Mouse (Mus musculus) spleen, adult 12 weeks (tissue): ENCODE measurements around the gene Cyp2g1.
"Not testable (repeated sequence)": the region's sequence is repeated elsewhere in the genome, so short reads cannot be mapped to it uniquely, and the experiment has no call there.

ENCODE experiments used
- DNase-seq: peaks from one replicate; pipeline ENCODE4 v3.0.0; 2022; ENCODE audit warnings: low spot score

Gene Cyp2g1

DNA sequence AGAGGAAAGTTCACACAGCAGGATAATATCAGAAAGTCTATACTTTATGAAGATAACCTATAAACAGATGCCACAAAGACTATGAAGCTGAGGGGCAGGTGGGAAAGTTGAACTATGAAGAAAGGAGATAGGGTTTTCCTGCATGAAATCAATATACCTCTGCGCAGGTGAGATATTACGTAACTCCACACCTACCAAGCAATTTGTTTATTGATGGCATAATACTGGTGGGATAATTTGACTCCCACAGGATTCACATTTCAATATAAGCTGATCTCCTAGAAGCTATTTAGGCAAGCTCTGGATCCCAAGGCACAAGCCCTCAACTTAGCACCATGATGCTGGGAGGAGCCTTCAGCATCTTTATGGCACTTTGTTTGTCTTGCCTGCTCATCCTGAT lies at the start of gene Cyp2g1:
Gene Cyp2g1 (plus strand): TSS at position 301 of the 400 bp plus-strand sequence.
- no peak for DNase-seq

DNA sequence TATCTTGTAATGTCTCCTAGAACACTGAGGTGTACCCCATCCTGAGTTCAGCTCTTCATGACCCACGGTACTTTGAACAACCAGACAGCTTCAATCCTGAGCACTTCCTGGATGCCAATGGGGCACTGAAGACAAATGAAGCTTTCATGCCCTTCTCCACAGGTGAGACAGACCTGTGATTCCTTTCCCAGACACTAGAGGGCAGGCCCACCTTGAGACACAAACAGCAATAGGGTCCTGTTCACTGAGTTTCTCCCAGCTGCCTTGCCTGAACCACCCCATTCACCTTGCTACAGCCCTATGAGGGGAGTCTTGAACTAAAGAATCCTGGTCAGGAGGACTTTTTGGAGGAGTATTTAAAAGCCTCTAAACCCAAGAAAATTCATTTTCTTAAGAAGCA lies 41.6 kb upstream of the Cyp2g1 start:
- DNase-seq: no peak

DNA sequence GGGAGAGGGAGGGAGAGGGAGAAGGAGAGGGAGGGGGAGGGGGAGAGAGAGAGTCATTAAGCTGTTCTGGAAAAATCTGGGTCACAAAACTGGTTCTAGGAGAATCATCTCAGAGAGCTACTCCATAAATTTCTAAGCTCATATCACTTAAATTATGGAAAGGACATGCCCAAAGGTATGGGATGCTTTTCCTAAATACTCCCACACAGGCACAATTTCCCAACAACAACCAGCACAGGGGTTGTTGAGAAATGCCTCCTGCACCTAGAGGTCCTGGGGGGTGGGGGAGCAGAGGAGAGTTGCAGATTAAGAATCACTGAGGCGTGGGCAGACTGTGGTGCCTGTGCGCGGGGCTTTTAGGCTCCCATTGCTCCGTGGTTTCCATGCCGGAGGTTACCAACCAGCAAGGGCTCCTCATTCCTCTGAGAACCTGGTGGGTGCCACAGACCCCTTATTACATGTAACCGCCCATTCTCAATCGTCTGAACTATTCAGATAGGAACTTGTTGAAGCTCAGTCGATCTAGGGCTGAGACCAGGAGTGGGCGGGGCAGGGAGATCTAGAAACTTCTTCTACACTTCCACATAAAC lies 38.7 kb upstream of the Cyp2g1 start:
- DNase-seq: no peak

DNA sequence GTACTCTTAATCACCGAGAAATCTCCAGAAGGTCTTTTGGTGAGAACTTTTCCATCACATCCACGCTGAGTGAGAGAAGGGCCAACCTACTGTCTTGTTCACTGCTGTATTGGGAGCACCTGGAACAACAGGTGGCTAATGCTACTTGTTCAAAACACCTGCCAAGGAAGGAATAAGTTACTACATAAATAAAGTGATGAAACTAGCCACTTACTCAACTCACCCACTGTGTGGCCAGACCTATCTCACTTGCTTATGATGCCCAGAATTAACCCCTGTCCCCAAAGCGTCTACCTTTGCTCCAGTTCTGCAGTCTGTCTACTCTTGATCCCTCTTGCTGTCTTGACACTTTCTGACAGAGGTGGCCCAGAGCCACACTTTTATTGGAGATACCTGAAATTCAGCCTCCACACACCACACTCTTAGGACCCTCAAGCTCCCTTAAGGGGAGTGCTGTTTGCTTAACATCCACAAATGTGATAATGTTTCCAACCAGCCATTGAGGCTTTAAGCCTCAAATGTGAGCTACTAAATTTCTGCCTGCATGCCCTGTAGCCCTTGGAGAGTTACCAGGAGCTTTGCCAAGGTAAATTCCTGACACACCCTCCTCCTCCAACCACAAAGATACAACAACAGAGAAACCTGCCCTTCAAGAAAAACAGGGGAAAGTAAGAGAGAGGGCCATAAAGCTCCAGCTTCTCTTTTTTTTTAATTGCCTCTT lies 35.7 kb upstream of the Cyp2g1 start:
- no peak for DNase-seq

DNA sequence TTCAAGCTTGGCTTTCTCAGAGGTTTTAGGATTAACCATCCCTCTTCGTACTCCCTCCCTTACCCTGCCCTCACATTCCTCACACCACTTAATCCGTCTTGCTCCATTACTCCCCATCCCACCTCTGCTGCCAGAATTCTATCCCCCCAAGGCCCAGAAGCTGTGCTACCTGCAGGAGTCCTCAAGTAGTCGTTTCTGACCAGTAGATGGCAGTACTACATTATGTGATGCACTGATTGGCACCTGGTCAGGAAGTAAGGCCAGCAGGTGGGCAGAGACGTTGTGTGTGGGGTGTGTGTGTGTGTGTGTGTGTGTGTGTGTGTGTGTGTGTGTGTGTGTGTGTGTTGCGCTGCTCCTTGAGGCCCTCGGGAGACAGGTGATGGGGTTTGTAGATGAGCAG lies 32.8 kb upstream of the Cyp2g1 start:
- no peak for DNase-seq

DNA sequence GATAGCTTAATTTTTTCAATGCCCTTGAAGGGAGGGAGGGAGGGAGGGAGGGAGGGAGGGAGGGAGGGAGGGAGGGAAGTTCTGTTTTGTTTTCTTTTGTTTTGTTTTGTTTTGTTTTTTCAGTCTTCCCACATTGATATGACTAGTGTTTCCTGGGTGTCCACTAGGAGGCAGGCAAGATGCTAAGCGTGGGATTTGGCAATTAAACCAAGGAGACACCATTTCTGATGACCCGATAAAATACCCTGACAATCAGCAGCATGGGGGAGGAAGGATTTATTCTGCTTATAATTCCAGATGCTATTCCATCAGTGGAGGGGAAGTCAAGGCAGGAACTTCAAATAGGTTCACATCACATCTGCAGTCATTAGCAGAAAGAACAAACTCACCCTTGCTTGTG lies 30.9 kb upstream of the Cyp2g1 start:
- no peak for DNase-seq

DNA sequence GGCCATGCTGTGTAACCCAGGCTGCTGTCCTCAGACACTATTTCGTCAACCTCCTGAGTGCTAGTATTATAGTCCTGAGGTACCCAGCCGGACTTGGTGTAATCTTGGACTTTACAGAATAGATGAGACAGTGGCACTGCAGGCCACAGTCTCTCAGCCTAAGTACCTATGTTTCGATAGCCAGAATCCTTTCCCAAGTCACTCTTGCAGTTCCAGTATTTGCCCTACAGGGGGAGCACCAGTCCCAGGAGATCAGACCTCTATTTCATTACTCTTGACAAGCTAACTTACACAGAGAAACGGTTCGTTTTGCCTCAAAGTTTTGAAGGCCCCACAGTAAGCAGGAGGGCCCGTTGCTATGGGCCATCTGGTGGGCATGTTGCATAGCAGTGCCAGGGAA lies 30.2 kb upstream of the Cyp2g1 start:
- no peak for DNase-seq

DNA sequence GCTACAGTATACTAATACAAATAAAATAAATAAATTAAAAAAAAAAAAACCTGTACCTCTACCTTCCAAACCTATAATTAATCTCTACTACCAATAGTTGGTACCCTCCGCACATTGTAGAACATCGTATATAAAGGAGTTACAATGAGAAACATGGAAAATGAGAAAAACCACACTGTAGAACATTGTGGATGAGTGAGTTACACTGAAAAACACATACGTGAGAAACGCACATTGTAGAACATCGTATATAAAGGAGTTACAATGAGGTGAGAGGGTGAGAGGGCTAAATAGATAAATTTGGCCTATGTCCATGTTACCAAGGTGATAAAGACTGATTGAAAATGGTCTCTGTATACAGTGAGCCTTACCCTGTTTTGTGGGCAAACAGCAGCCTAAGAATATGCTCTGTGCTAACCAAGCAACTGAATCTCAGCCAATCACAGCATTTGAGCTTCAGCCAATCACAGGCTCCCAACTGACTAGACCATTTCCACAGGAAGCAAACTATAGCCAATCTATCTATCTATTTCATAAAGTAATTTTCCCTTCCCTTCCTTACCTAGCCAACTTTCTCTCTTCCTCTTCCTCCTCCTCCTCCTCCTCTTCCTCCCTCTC lies 28.8 kb upstream of the Cyp2g1 start:
- DNase-seq: no peak

DNA sequence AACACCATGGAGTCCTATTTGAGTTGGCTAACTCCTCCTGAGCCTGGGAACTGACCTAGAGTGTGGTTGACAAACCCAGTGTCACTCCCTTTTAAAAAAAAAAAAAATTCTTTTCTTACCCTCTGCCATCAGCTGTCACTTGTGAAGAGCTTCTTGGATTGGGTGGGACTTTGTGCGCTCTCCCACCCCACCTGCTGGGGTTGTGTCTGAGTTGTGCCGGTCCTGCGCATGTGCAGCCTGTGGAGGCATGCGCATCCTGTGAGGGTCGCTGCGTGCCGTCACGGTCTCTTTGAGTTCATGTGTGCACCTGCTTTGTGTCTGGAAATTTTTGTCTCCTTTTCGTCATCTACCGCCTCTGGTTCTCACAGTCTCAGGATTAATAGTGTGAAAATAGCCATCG lies 28.2 kb upstream of the Cyp2g1 start:
- DNase-seq: no peak

DNA sequence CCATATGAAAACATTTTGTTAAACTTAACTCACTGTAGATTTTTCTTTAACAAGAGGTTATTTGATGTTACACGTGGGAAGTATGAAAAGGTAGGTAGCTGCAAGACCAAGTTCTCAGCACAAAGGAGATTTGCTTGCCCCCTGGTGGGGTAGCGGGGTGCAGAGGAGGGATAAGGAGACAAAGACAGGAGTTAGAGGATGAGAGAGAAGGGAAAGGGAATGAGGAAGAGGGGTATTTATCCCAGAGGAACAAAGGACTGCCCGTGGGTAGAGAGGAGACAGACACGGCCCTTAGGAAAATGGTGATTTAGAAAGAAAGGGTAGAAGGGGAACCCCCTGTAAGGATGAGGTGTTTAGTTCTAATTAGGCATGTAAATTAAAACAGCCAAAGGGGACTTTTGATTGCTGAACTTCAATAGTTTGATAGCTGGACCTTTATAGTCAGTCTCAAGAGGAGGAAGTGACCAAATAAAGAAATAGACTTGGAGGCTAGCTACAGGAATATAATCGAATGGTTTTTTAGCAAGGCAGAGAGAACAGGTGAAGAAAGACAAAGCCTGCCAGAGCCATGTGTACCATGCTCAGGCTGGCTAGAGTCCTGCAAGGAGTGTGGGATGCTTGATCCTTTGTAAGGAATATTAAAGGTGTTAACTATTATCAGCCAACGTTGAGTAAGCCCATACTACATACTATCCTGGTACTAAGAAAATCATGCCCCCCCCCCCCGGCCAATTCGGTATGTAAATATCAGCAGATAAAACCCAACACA lies 27.5 kb upstream of the Cyp2g1 start:
- DNase-seq: no peak

DNA sequence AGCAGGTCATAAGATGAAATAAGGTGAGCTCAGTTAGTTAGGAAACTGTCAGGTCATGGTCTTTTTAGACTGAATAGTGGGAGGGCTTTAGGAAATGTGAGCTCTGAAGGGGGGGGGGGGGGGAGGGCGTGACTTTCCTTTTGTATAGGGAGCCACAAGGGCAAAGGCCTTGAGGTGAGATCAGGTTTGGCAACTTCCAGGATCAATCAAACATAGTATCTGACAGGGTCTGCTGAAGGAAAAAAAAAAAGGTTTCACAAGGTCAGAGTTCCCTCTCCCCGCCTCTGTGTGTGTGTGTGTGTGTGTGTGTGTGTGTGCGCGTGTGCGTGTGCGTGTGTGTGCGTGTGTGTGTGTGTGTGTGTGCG lies 26.9 kb upstream of the Cyp2g1 start:
- DNase-seq: no peak

DNA sequence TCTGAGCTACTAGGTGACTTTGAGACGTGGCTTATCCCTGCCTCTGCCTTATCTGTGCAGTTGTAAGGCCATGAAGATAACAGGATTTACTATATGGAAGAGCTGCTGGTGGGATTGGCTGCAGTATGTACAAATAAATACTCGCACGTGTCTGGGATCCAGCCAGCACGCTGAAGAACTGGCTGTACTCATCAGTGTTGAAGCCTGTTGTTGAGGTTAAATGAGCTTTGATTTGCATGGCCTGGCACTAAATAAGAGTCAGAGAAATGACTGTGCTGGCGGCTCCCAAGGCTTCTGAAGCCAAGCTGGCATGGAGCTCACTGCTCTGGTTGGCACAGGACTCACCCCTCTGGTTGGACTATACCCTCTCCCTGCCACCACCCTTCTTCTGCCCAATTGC lies 25.5 kb upstream of the Cyp2g1 start:
- no peak for DNase-seq

DNA sequence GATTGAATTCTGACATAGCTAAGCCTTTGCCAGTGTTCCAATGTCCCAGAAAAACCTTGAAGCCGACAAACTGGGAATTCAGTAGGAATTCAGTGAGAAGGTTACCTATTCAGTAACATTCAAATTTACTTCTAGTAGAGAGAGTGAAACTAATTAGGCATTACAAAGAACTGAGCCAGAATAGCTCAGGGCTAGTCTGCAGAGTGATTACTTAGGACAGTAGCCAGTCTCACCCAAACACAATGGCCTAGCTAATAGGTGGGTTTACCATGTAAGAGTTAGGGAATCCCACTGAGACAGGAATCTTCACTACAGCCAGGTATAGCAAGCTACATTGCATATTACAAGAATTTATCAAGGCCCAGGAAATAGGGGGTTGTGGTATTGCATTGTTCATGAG lies 22.7 kb upstream of the Cyp2g1 start:
- DNase-seq: not testable (repeated sequence)

DNA sequence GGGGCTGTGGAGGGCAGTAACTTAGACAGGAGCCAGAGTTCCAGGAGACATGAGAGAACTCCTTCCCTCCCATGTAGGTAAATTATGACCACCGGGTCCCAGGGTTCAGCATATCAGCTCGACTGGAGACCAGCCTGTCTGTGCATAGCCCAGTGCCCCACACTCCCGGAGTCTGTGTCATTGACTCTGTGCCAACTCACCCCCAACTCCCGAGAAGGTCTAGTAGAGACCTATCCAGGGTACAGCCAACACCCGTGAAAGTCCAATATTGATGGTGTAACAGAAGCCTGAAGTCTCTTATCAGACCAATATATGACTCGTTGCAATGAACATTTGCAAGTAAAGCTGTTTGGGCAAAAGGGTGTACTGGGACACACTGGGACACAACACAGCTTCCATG lies 18.7 kb upstream of the Cyp2g1 start:
- no peak for DNase-seq

DNA sequence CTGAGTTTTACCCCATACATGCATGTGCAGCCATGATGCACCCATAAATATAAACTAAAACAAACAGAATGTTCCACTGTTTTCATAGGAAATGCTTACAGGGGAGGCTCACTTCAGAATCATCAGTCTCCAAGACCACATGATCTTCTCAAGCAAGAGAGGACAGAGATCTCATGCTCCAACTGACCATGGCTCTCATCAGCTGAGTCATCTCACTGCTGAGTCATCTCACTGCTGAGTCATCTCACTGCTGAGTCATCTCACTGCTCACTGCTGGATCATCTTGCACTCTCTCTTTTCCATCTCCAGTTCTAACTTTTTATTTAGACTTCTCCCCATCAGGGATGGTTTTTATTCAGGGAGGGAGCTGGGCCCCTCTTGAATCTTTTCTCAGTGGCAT lies 8.6 kb upstream of the Cyp2g1 start:
- no peak for DNase-seq

DNA sequence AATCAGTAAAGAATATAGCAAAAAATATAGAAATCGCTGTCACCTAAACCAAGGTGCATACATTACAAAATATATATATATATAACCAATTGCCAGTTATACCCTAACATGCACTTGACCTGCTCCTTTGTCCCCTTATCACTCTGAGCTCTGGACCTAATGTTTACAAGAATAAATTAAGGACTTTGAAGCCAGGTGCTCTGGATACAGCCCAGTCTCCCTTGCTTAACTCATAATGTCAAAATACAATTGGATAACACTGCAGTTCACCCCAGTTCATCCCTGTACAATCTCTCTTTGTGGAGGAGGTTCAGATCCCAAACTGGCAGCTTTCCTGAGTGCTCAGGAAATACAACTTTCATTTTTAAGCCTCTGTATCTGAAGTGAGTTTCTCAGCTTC lies 7.7 kb upstream of the Cyp2g1 start:
- DNase-seq: no peak

DNA sequence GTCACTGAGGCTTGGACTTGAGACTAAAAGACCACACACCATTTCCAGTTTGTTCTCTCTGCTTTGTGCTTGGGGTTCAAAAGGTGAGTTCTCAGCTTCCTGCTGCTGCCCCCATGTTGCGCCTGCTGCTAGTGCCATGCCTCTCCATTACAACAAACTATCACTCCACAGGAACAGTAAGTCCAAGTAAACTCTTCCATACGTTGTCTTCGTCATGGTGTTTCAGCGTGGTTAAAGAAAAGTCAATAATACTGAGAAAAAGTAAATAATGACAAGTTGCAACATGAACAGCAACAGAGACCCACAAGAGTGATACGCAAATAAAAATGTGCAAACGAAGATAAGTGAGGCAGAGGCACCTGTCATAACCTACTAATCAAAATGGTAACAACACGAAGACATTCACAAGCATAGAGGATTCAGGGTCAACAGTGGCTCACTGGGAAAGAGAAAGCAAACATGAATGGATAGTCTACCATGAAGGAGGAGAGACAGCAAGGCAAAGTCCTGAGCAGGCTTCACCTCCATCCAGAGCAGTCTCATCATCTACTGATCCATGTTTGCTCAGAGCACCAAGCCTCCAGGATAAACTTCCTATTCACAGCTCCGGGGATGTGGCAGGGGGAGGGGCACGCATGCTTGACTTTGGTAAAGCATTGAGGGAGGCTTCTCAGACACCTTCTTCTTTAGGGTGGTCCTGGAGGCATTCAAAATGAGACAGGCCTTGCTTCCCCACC lies 23.0 kb downstream of the Cyp2g1 start:
- not testable (repeated sequence) for DNase-seq

DNA sequence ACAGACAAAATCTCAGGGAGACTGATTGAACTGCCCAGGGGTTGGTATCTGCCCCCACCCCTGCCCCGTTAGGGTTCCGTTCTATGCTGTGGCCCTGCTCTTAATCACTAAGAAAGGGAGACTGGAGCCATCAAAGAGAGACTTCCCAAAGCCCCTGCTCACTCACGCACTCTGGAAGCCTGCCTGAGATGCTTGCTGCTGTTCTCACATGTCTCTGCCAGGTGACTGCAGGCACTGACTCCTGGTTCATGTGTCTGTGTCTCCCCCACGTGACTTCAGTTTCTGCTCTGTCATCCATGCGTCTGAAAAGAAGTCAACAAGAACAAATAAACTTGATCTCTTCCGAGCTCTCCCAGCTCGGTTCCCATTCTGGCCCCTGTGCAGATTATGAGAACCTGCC lies 24.0 kb downstream of the Cyp2g1 start:
- not testable (repeated sequence) for DNase-seq

DNA sequence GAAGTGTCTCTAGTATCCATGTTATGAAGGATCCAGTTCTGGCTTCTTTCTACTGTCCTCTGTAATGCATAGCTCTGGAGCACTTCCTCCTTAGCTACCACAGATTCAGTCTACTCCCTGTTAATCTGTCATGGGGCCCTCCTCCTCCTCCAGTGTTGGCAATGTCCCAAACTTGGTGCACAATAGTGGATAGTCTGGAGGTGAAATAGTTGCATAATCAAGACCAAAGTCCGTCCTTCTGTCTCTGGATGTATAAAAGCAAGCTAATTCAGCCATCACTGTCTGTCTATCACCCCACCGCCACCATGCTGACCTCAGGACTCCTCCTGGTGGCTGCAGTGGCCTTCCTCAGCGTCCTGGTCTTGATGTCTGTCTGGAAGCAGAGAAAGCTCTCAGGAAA lies 26.4 kb downstream of the Cyp2g1 start, which contains the start of gene Cyp2a5:
Gene Cyp2a5 (plus strand): TSS at position 247 of the 400 bp plus-strand sequence.
- DNase-seq: not testable (repeated sequence)

DNA sequence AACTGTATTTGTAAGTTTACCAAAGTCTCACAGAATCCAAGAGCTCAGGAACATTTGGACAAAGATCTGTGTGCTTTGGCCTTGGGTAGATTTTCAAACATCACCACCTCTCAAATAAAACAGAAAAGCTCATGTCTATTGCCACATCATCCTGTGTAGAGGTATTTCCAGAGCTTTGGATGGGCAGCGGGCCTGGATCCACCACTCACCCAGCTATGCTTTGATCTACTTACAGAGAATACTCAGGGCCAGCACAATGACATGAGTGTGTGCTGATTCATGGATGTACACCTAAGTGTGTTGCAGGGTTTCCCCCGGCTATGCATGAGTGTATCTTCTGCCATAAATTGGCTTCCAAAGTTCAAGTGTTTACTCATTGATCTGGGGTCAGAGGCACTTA lies 34.7 kb downstream of the Cyp2g1 start:
- not testable (repeated sequence) for DNase-seq

DNA sequence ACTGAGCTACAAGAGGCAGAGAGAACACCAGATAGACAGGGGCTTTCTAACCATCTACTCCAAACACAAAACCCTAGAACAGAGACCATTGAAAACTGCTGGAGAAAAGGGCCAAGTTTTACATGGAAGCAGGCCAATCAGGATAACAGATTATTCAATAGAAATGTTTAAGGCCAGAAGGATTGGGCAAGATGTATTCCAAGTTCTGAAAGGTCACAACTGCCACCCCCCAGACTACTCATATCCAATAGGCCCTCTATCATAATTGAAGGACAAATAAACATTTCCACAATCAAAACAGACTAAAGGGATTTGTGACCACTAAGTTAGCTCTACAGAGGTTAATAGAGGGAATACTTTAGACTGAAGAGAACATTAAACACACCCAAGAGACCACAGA lies 41.4 kb downstream of the Cyp2g1 start:
- not testable (repeated sequence) for DNase-seq
